Mouse (Mus musculus) WW6 (cell line): ENCODE measurements around the gene Ap1b1.

Experiments used
- DNase-seq: peaks from one replicate; pipeline ENCODE4 v3.0.0-alpha.2; 2013; ENCODE audit warnings: low read depth, low spot score

Ap1b1 gene

GRCm38 (mm10) chr11:4986695-4987486, at the start of gene Ap1b1:
Ap1b1 (plus strand) TSS chr11:4986824.
- peak; percentile 94 for DNase-seq

GRCm38 (mm10) chr11:4946530-4946929, 40.1 kb upstream of the Ap1b1 start:
- DNase-seq: no peak

- peak; percentile 93 for DNase-seq
Measured at GRCm38 (mm10) chr11:4946947-4947812, 39.4 kb upstream of the Ap1b1 start.

- no peak for DNase-seq
Measured at GRCm38 (mm10) chr11:4947813-4948174, 38.8 kb upstream of the Ap1b1 start, which contains the start of gene Nefh. Nefh (minus strand) TSS chr11:4948064.

- DNase-seq: no peak
Measured at GRCm38 (mm10) chr11:4948792-4949191, 37.8 kb upstream of the Ap1b1 start.

GRCm38 (mm10) chr11:4949256-4950044, 37.2 kb upstream of the Ap1b1 start:
- no peak for DNase-seq

GRCm38 (mm10) chr11:4953401-4953800, 33.2 kb upstream of the Ap1b1 start:
- DNase-seq: no peak

- DNase-seq: no peak
Measured at GRCm38 (mm10) chr11:4953918-4954317, 32.7 kb upstream of the Ap1b1 start.

GRCm38 (mm10) chr11:4963099-4963808, 23.4 kb upstream of the Ap1b1 start:
- no peak for DNase-seq

- DNase-seq: no peak
Measured at GRCm38 (mm10) chr11:4966325-4966724, 20.3 kb upstream of the Ap1b1 start.

GRCm38 (mm10) chr11:4966888-4967287, 19.7 kb upstream of the Ap1b1 start:
- no peak for DNase-seq

- no peak for DNase-seq
Measured at GRCm38 (mm10) chr11:4967549-4967948, 19.1 kb upstream of the Ap1b1 start.

GRCm38 (mm10) chr11:4968376-4968775, 18.2 kb upstream of the Ap1b1 start:
- no peak for DNase-seq

- no peak for DNase-seq
Measured at GRCm38 (mm10) chr11:4972967-4973870, 13.4 kb upstream of the Ap1b1 start.

GRCm38 (mm10) chr11:4973871-4974256, 12.8 kb upstream of the Ap1b1 start:
- no peak for DNase-seq

- DNase-seq: no peak
Measured at GRCm38 (mm10) chr11:4974376-4975122, 12.1 kb upstream of the Ap1b1 start.

- peak; percentile 81 for DNase-seq
Measured at GRCm38 (mm10) chr11:4975623-4976022, 11.0 kb upstream of the Ap1b1 start.

GRCm38 (mm10) chr11:4983010-4983409, 3.6 kb upstream of the Ap1b1 start:
- no peak for DNase-seq

- no peak for DNase-seq
Measured at GRCm38 (mm10) chr11:4983538-4983937, 3.1 kb upstream of the Ap1b1 start.
